Comparison of ENCODE assay signal across 13 mouse cellular contexts in genomic region chr6:90288265-90288664, GRCm38 (mm10). TPM values are rescaled to one million over a fixed set of nuclear protein-coding genes. Genes with fewer than 3 reads are reported as not detected.
DNase-seq lines count a peak whose midpoint lies in the region; ATAC-seq and TF ChIP-seq lines count a peak whose summit lies in the region.
"Had no signal": no experiment of that assay in that cellular context is flagged by ENCODE, and none has a peak within 500 bp of the region (broad histone marks: within the 10 kb centered on the region; RNA-seq: fewer than 3 reads in every experiment).

No protein-coding gene starts in this region.

- TF ChIP-seq CTCF in MEL (IDR thresholded peaks at IDR 0.05 in 2 of 3, conservative IDR thresholded peaks at IDR 0.05 in 1 of 3; ENCODE audit: control insufficient read depth in 1 of 3, insufficient read depth in 1 of 3, low read depth in 2 of 3, low read length in 3 of 3, poor library complexity in 1 of 3, severe bottlenecking in 1 of 3): peak; percentile 34 to 58 (median 44)

- TF ChIP-seq POLR2A in MEL (IDR thresholded peaks at IDR 0.05; ENCODE audit: control insufficient read depth in 1 of 2, insufficient read depth in 1 of 2, low read depth in 1 of 2, low read length in 2 of 2, poor library complexity in 1 of 2): no peak

- no peak overlapping the region for H3K9ac ChIP-seq in embryonic facial prominence, embryonic 11.5 days (replicated peaks; ENCODE audit: low read length)
- H3K9ac ChIP-seq in MEL (ENCODE audit: control insufficient read depth, low read depth, low read length, poor library complexity, severe bottlenecking): no peak overlapping the region
- H3K9ac ChIP-seq: heart, embryonic 12.5 days; limb, embryonic 13.5 days had no signal

- intact Hi-C loops in left cerebral cortex, postnatal 25 days (cut with DNase I): no loop called here
- intact Hi-C loops in left cerebral cortex, postnatal 10 days (cut with DNase I): no loop called here

- H3K79me2 ChIP-seq in MEL (ENCODE audit: control insufficient read depth, insufficient read depth, low read length, poor library complexity): no peaks in the 10 kb centered on the region

- 55% methylated on average over 12 of the region's 12 CpGs for WGBS in embryonic facial prominence, embryonic 11.5 days
- 55% methylated on average over 12 of the region's 12 CpGs for WGBS in embryonic facial prominence, embryonic 10.5 days

- no peak overlapping the region for H3K27ac ChIP-seq in embryonic facial prominence, embryonic 11.5 days (replicated peaks; ENCODE audit: low read depth, low read length)
- no peak overlapping the region for H3K27ac ChIP-seq in embryonic facial prominence, embryonic 10.5 days (replicated peaks)
- no peak overlapping the region for H3K27ac ChIP-seq in MEL (ENCODE audit: control insufficient read depth, low read depth, low read length)
- H3K27ac ChIP-seq: limb, embryonic 13.5 days had no signal

- peak; percentile 18 for DNase-seq in embryonic facial prominence, embryonic 11.5 days (ENCODE audit: low spot score)
- no peak for DNase-seq in embryonic facial prominence, embryonic 10.5 days (ENCODE audit: low spot score)
- peak; percentile 10 for DNase-seq in left cerebral cortex, postnatal 25 days (ENCODE audit: low spot score in 2 of 2)
- no peak for DNase-seq in left cerebral cortex, postnatal 10 days (ENCODE audit: extremely low spot score in 1 of 2, low spot score in 2 of 2)
- peak; percentile 24 for DNase-seq in MEL (ENCODE audit: low read depth, low spot score)
- DNase-seq in kidney, postnatal 4 days: peak; percentile 49 to 62
- DNase-seq in frontal cortex, postnatal 14 days (ENCODE audit: low spot score in 2 of 2): no peak

- H3K9me3 ChIP-seq in embryonic facial prominence, embryonic 11.5 days (replicated peaks; ENCODE audit: control insufficient read depth, low read length): no peaks in the 10 kb centered on the region
- H3K9me3 ChIP-seq in embryonic facial prominence, embryonic 10.5 days: peaks cover 19% of the 10 kb centered on the region; the same call in 1 of the 2 replicates
- no peaks in the 10 kb centered on the region for H3K9me3 ChIP-seq in MEL (replicated peaks; ENCODE audit: insufficient read depth, low read length)

- no peak overlapping the region for H3K4me2 ChIP-seq in embryonic facial prominence, embryonic 11.5 days (ENCODE audit: low read depth, low read length)
- H3K4me2 ChIP-seq: heart, embryonic 12.5 days; limb, embryonic 13.5 days had no signal

- H3K27me3 ChIP-seq in embryonic facial prominence, embryonic 11.5 days (ENCODE audit: control insufficient read depth, insufficient read depth, low read length): no peaks in the 10 kb centered on the region
- no peaks in the 10 kb centered on the region for H3K27me3 ChIP-seq in embryonic facial prominence, embryonic 10.5 days (replicated peaks; ENCODE audit: low read depth, poor library complexity, severe bottlenecking)
- H3K27me3 ChIP-seq in MEL (ENCODE audit: control insufficient read depth in 1 of 2, insufficient read depth in 2 of 2, low read length in 2 of 2): no peaks in the 10 kb centered on the region
- H3K27me3 ChIP-seq: heart, embryonic 12.5 days; limb, embryonic 13.5 days had no signal

- TF ChIP-seq EP300 in MEL (IDR thresholded peaks at IDR 0.05; ENCODE audit: low read depth in 1 of 2, low read length in 2 of 2): no peak

- H3K36me3 ChIP-seq in embryonic facial prominence, embryonic 11.5 days (replicated peaks; ENCODE audit: control insufficient read depth, insufficient read depth, low read depth, low read length): no peaks in the 10 kb centered on the region
- no peaks in the 10 kb centered on the region for H3K36me3 ChIP-seq in embryonic facial prominence, embryonic 10.5 days (replicated peaks)
- no peaks in the 10 kb centered on the region for H3K36me3 ChIP-seq in MEL (ENCODE audit: control insufficient read depth in 1 of 2, insufficient read depth in 2 of 2, low read length in 2 of 2)
- H3K36me3 ChIP-seq: heart, embryonic 12.5 days; limb, embryonic 13.5 days had no signal

- H3K4me1 ChIP-seq in embryonic facial prominence, embryonic 11.5 days (ENCODE audit: control insufficient read depth, insufficient read depth, low read length): no peaks in the 10 kb centered on the region
- H3K4me1 ChIP-seq in embryonic facial prominence, embryonic 10.5 days: no peaks in the 10 kb centered on the region
- H3K4me1 ChIP-seq in MEL (ENCODE audit: control insufficient read depth in 1 of 2, insufficient read depth in 2 of 2, low read length in 2 of 2): no peaks in the 10 kb centered on the region
- H3K4me1 ChIP-seq: heart, embryonic 12.5 days; limb, embryonic 13.5 days had no signal

- ATAC-seq in embryonic facial prominence, embryonic 11.5 days (replicated peaks; ENCODE audit: insufficient number of reproducible peaks, low FRiP score, low TSS enrichment, low read depth): no peak
- ATAC-seq in activated CD4-positive, CD25-positive, alpha-beta regulatory T cell, adult 4 months: no peak

- peak; percentile 21 for TF ChIP-seq RAD21 in MEL (IDR thresholded peaks at IDR 0.05; ENCODE audit: low read depth, low read length)

- H3K4me3 ChIP-seq in embryonic facial prominence, embryonic 11.5 days (ENCODE audit: low read depth, low read length): no peak overlapping the region
- H3K4me3 ChIP-seq in embryonic facial prominence, embryonic 10.5 days: no peak overlapping the region
- H3K4me3 ChIP-seq in MEL (ENCODE audit: control insufficient read depth in 1 of 2, insufficient read depth in 1 of 2, low read depth in 2 of 2, low read length in 2 of 2): no peak overlapping the region
- H3K4me3 ChIP-seq: heart, embryonic 12.5 days; limb, embryonic 13.5 days had no signal

TF ChIP-seq in MEL, 35 proteins besides CTCF, POLR2A, EP300 and RAD21:
- TF ChIP-seq NELFE (IDR thresholded peaks at IDR 0.05; ENCODE audit: low read depth, low read length): no peak
- no peak for TF ChIP-seq TAL1 (IDR thresholded peaks at IDR 0.05; ENCODE audit: low read length)
- peak; percentile 43 for TF ChIP-seq SMC3 (IDR thresholded peaks at IDR 0.05; ENCODE audit: low read depth, low read length)
- TF ChIP-seq MAZ (IDR thresholded peaks at IDR 0.05; ENCODE audit: low read depth, low read length): no peak
- TF ChIP-seq ZKSCAN1 (IDR thresholded peaks at IDR 0.05; ENCODE audit: low read depth, low read length): no peak
- no peak for TF ChIP-seq MEF2A (IDR thresholded peaks at IDR 0.05; ENCODE audit: extremely low read depth, insufficient replicate concordance, low read depth, low read length, poor library complexity, severe bottlenecking)

RNA-seq across cellular contexts. Expression of gene BC048671, which starts 12.8 kb away (rescaled TPM):
- not detected in 2 replicates for polyA plus RNA-seq in embryonic facial prominence, embryonic 11.5 days (2014; fragmentation: Nextera tagmentation; extraction: Ambion mirVana)
- not detected in 2 replicates for polyA plus RNA-seq in embryonic facial prominence, embryonic 10.5 days (2016; fragmentation: Nextera tagmentation; extraction: Ambion mirVana)
- not detected for total RNA-seq in left cerebral cortex, postnatal 25 days (2021)
- total RNA-seq in left cerebral cortex, postnatal 10 days (2021): not detected
- not detected in 2 replicates for total RNA-seq in MEL (2012; rRNA removed)
- not detected for polyA plus RNA-seq in MEL (2012; ENCODE audit: insufficient read depth in 1 of 2, insufficient read length in 2 of 2, low read depth in 1 of 2, low replicate concordance in 2 of 2, missing spikeins in 1 of 2)
- polyA plus RNA-seq in activated CD4-positive, CD25-positive, alpha-beta regulatory T cell, adult 4 months (2017; shearing (Covaris generic)): not detected
- total RNA-seq: common myeloid progenitor, adult 5-6 weeks; ES-E14 had no signal
- polyA plus RNA-seq: heart, embryonic 12.5 days; limb, embryonic 13.5 days had no signal

RNA-seq across cellular contexts. Expression of gene Chst13, which starts 36.7 kb away (rescaled TPM):
- not detected in 2 replicates for polyA plus RNA-seq in embryonic facial prominence, embryonic 11.5 days (2014; fragmentation: Nextera tagmentation; extraction: Ambion mirVana)
- 0.09 and 0.11 TPM in 2 replicates for polyA plus RNA-seq in embryonic facial prominence, embryonic 10.5 days (2016; fragmentation: Nextera tagmentation; extraction: Ambion mirVana)
- total RNA-seq in left cerebral cortex, postnatal 25 days (2021): not detected
- not detected for total RNA-seq in left cerebral cortex, postnatal 10 days (2021)
- not detected in 2 replicates for total RNA-seq in MEL (2012; rRNA removed)
- not detected for polyA plus RNA-seq in MEL (2012; ENCODE audit: insufficient read depth in 1 of 2, insufficient read length in 2 of 2, low read depth in 1 of 2, low replicate concordance in 2 of 2, missing spikeins in 1 of 2)
- polyA plus RNA-seq in activated CD4-positive, CD25-positive, alpha-beta regulatory T cell, adult 4 months (2017; shearing (Covaris generic)): not detected
- total RNA-seq: common myeloid progenitor, adult 5-6 weeks had no signal

RNA-seq across cellular contexts. Expression of gene Vmn1r54, which starts 42.2 kb away (rescaled TPM):
- not detected in 2 replicates for polyA plus RNA-seq in embryonic facial prominence, embryonic 11.5 days (2014; fragmentation: Nextera tagmentation; extraction: Ambion mirVana)
- polyA plus RNA-seq in embryonic facial prominence, embryonic 10.5 days (2016; fragmentation: Nextera tagmentation; extraction: Ambion mirVana): not detected in 2 replicates
- total RNA-seq in left cerebral cortex, postnatal 25 days (2021): not detected
- not detected for total RNA-seq in left cerebral cortex, postnatal 10 days (2021)
- not detected in 2 replicates for total RNA-seq in MEL (2012; rRNA removed)
- not detected for polyA plus RNA-seq in MEL (2012; ENCODE audit: insufficient read depth in 1 of 2, insufficient read length in 2 of 2, low read depth in 1 of 2, low replicate concordance in 2 of 2, missing spikeins in 1 of 2)
- polyA plus RNA-seq in activated CD4-positive, CD25-positive, alpha-beta regulatory T cell, adult 4 months (2017; shearing (Covaris generic)): under 1 TPM in 1 of 2 experiments, not detected in 1; 0.17 TPM
- total RNA-seq: common myeloid progenitor, adult 5-6 weeks; ES-E14 had no signal
- polyA plus RNA-seq: heart, embryonic 12.5 days; limb, embryonic 13.5 days; testis, adult 2 months had no signal

RNA-seq across cellular contexts. Expression of gene Uroc1, which starts 44.8 kb away (rescaled TPM):
- not detected in 2 replicates for polyA plus RNA-seq in embryonic facial prominence, embryonic 11.5 days (2014; fragmentation: Nextera tagmentation; extraction: Ambion mirVana)
- 0.04 TPM in 1 of 2 replicates, not detected in the other for polyA plus RNA-seq in embryonic facial prominence, embryonic 10.5 days (2016; fragmentation: Nextera tagmentation; extraction: Ambion mirVana)
- total RNA-seq in left cerebral cortex, postnatal 25 days (2021): not detected
- total RNA-seq in left cerebral cortex, postnatal 10 days (2021): not detected
- not detected in 2 replicates for total RNA-seq in MEL (2012; rRNA removed)
- not detected for polyA plus RNA-seq in MEL (2012; ENCODE audit: insufficient read depth in 1 of 2, insufficient read length in 2 of 2, low read depth in 1 of 2, low replicate concordance in 2 of 2, missing spikeins in 1 of 2)
- polyA plus RNA-seq in activated CD4-positive, CD25-positive, alpha-beta regulatory T cell, adult 4 months (2017; shearing (Covaris generic)): not detected
- total RNA-seq: common myeloid progenitor, adult 5-6 weeks had no signal
- polyA plus RNA-seq: heart, embryonic 12.5 days; testis, adult 2 months had no signal

Comparison
In these comparisons a context has a peak if more than half of its experiments do, and no peak if none do; other contexts are left out.
1. DNase-seq: peak in embryonic facial prominence, embryonic 11.5 days (single experiment), left cerebral cortex, postnatal 25 days (2 of 2), MEL (single experiment) and kidney, postnatal 4 days (2 of 2); none in embryonic facial prominence, embryonic 10.5 days (single experiment), left cerebral cortex, postnatal 10 days (0 of 2) and frontal cortex, postnatal 14 days (0 of 2).